Mouse (Mus musculus) cerebellum, adult 11-12 months (tissue): ENCODE measurements around the gene Apba3.

Experiments
- DNase-seq: peaks from one replicate; pipeline ENCODE4 v3.0.0; 2022

Apba3 gene

DNA sequence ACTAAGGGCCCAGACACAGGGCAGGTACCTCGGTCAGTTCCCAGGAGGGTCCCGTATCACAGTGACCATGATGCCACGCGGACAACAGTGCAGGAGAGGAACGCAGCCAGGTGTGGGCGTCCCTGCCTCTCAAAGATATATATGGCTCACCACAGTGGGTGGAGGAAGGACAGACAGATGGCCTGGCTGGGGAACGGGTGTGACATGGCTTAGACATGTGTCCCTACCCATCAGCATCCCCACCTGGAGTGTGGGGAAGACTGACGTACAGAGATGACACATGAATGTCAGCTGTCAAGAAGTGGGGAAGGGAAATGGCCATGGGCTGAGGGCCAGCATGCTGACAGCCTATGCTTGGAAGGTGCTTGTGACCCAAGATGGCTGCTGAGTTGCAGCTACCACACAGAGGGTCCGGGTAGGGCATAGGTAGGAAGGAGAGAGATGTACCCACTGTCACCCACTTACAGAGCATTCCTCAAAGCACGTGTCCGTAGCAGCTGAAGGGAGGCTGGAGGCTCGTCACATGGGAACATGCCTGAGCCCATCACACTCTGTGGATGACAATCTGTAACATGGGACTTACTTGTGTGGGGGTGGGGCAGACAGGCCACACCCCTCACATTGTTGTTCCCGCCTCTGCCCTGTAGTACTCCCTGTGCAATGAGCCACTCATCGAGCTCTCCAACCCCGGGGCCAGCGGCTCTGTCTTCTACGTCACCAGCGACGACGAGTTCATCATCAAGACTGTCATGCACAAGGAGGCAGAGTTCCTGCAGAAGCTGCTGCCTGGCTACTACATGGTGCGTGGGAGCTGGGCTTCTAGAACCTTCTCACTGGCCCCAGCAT, 40.3 kb downstream of the Apba3 start:
- no peak for DNase-seq

DNA sequence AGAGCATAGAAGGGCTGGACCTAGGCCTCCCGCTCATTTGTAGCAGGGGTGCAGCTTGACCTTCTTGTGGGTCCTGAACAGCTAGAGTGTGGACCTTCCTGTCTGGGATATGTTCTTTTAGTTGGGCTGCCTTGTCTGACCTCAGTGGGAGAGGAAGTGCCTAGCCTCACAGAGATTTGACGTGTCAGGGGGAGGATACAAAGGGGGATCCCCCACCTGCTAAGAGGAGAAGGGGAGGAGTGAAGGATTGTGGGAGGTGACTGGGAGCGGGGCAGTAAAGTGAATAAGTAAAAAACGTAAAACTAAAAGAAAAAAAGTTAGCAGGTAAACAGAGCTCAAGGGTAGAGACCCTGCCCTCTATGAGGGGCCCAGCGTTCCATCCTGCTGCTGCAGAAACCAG, 42.8 kb downstream of the Apba3 start:
- DNase-seq = no peak

DNA sequence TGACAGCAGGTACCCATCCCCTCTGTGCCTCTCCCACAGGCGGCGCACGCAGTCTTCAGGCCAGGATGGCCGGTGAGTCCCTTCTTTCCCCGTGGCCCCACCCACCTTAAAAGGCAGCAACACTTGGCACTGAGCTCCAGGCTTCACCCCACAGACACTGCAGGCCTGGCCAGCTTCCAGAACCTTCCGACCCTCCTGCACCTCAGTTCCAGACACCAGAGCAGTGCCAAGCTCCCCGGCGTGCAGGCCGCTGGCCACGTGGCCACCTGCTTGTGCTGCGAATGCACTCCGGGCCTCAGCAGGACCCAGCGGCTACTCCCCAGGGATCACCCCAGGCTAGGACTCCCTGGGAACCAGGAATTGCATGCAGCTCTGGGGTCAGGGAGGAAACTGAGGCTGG, 46.8 kb downstream of the Apba3 start:
- peak; percentile 59 for DNase-seq

DNA sequence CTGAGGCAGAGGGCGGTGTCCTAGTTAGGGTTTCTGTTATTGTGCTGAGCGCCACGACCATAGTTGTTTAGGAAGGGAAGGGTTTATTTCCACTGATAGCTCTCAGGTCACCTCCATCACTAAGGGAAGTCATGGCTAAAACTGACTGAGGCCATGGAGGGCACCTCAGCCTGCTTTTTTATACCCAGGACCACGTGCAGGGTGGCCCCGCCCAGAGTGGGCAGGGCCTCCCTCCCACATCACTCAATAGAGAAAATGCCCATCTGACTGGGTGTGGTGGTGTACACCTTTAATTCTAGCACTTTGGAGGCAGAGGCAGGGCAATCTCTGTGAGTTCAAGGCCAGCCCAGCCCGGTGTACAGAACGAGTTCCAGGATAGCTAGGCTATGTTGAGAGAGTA, 47.4 kb downstream of the Apba3 start:
- DNase-seq = no peak

DNA sequence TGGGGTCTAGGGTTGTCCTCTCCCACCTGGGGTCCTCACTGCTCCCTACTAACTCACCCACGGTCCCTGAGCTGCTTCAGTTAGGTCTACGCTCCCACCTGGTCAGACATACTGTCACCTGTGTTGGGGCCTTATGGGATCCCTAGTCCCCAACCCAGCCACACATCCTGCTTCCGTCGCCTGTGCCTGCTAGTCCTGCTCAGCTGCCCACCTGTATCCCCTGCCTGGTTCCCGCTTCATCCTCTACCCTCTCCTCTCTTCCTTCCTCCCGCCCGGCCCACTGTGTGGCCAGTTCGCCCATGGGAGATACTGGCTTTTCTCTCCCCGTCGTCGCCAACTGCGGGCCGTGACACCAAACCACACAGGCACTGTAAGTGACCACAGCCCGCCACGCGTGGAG, 48.8 kb downstream of the Apba3 start:
- peak; percentile 51 for DNase-seq

DNA sequence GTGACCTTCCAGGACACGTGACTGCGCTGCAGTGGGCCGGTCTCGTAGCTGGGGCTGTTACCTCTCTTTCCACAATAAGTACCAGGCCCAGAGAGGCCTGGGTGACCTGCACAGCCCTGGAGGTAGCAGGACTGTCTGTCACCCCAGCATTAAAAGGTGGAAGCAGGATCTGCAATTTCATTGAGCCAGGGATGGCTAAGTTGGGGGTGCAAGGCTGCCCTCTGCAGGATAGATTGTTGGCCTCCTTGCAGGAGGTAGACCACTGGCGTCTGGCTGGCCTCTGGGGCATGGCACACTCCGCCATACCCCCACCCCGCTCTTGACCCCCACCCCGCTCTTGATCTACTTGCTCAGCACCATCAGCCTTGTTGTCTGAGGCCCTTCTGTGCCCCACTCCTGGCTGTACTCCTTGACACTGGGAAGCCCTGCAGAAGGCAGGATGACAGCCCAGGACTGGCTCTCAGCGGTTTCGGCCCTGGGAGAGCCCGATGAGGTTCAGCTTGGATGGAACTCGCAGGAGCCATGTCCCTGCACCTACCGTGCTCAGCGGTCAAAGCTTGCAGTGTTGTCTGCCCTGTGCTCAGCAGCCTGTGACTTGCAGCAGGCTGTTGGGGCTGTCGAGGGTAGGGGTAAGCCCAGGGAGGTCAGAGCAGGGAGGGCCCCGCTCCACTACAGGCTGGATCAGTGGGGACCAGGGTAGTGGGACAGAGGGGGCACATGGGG, 49.7 kb downstream of the Apba3 start:
- DNase-seq = peak; percentile 42

DNA sequence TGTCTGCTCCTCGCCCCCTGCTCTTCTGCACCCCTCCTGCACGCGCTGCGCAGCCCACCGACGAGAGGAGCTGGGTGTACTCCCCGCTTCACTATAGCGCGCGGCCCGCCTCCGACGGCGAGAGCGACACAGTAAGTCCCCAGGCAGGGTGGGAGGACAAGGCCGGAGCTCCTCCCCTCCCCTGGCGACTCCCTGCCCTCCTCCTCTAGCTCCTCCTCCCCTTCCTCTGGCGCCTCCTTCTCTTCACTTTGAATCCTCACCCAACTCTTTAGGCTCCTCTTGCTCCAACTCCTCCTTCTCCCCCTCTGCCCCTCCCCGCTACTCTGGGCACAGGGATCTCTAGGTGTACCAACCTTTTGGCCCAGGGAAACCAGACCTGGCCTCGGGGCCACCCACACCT, 50.5 kb downstream of the Apba3 start:
- peak; percentile 66 for DNase-seq

DNA sequence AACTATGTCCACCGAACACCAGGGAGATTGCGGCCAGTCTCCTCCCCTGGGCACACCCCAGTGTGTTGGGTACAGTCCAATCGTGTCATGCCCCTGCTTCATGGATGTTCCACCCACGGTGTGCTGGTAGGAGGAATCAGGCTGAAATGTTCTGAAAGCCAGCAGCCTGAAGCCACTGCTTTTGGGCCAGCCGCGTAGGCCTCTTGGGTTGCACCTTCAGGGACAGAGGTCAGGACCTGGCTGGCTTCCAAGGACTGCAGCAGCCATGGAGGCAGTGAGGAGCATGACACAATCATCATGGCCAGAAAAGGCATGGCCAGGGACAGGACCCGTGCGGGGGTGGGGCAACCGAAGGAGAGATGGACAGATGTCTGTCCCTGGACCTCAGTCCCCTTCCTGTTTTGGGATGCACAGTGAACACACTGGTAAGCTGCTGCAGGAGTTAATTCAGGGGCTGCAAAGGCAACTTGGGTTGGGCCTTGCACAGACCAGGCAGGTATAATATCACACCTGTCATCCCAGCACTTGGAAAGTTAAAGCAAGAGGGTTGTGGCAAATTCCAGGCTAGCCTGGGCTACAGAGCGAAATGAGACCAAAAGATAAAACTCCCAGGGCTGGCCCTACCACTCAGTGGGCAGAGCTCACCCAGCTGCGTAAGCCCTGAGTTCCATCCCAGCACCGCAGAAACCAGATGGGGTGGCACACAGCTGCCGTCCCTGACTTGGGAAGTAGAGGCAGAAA, 52.0 kb downstream of the Apba3 start:
- DNase-seq = peak; percentile 79

DNA sequence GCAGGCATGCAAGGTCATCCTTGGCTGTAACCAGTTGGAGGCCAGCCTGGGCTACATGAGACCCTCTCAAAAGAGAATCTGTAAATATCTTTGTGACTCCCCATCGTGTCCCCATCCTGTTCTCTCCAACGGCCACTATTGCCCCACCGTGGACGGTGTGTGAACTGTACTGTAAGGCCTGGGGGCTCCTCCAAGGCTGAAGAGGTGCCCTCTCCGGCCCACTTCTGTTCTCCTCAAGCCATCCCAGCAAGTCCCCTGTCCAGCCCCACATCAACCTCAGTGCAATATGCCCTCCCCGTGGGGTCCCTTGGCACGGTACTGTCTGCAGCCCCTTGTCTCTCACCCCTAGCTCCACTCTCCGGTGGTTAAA, 52.6 kb downstream of the Apba3 start:
- DNase-seq = peak; percentile 76

DNA sequence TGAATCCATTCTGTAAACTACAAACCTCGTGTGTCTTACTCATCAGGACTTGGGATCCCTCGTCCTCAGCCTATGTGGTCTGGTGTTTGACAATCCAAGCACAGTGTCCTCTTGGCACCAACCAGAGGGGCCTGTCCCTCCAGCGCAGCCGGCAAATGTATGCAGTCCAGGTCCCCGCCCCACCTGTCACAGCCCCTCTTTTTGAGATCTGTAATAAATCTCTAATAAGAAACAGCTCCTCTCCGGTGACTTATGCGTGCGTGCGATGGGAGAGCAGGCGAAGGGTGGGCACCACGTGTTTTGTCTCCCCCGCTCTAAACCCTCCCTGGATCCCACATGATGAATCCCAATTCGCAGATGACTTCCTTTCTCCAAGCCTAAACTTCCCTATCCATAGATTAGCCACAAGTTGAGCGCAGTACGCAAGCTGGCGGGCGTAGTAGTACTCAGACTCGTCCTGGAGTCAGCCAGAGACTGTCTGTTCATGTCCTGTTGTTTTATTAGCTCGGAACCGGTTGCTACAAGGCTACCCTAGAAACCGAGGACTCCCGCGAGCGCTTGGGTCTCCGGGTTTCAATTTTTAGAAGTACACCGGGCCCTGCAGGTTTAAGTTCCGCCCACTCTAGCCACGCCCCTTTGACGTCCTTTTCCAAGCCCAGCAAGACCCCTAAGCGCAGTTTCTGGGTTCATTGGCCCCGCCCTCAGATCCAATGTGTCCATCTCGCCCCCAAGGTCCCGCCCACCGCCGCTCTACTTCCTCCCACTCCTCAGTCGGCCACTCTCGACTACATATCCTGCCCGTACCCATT, 53.2 kb downstream of the Apba3 start:
- peak; percentile 72 for DNase-seq

DNA sequence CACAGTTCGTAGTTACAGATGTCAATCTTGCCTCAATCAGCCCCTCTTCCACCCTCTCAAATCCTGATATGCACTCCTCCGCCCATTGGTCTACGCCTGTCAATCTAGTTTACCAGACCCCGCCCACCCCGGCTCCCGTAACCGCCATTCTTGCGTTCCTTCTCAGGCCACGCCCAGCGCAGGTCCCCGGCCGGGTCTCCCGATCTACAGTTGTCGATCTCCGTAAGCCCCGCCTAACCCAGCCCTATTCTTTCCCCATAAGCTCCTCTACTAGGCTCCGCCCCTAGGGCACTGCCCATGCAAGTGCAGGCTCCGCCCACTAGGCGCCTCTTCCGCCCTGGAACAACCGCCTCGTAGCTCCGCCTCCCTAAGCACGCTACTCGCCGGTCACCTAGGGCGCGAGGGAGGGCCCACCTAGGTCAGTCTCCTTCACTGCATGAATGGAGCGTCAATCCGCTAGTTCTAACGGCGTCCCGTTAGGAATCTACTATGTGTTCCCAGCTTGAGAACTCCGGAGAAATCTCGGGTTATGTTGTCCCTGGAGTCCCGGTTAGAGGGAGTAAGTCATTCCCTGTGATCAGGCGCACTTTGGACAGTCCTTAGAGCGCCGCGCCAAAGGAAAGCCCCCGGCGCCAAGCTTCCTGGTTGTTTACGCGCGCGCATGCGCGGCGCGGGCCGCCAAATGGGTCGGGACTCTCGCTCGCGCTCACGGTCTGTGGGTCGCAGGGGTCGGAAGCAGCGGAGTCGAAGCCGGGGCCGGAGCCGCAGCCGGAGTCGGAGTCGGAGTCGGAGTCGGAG, 54.0 kb downstream of the Apba3 start, which contains the start of gene Cactin:
TSS of gene Cactin (plus strand) at position 554 of the 798 bp plus-strand sequence.
- DNase-seq = peak; percentile 100

DNA sequence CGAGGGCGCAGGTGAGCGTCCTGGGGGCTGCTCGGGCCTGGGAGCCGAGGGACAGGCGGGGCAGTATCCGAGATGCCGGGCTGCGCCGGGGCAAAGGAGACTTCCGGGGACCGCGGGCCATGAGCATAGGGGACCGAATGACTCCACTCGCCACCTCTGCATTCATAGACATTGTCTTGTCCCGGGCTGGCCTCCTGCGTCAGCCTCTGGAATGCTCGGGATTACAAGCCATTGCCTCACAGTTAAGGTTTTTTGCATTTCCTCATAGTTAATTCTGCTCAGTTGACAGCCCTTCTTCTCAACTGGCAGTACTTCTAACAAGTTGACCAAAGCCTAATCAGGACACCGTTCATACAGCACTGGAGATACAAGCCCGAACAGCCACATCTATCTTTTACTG, 54.7 kb downstream of the Apba3 start:
- no peak for DNase-seq

DNA sequence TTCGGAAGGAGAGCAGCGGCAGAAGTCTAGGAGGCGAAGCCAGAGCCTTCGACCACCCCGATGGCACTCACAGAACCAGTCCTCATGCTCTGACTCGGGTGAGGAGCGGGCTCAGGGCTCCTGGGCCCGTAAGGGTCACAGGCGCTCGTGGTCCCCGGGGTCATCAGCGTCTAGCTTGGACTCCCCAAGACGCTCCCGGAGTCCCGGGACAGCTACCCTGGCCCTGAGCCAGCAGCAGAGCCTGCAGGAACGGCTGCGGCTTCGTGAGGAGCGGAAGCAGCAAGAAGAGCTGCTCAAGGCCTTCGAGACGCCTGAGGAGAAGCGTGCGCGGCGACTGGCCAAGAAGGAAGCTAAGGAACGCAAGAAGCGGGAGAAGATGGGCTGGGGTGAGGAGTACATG, 55.7 kb downstream of the Apba3 start:
- peak; percentile 77 for DNase-seq
